Mouse (Mus musculus) activated CD4-positive, CD25-positive, alpha-beta regulatory T cell (primary cell): ENCODE data around the gene Eya3. TPM values are rescaled to one million over a fixed set of nuclear protein-coding genes. Genes with fewer than 3 reads are reported as not detected.

Source experiments
- polyA plus RNA-seq, 2 experiments: library from polyadenylated mRNA; unstranded; fragments of 100-300 nt; shearing (Covaris generic); gene quantifications; one replicate each; pipeline ENCODE4 v1.2.1; 2017

Eya3 gene
- polyA plus RNA-seq = 10 to 100 TPM; 23.2 to 39.6 TPM

GRCm38 (mm10) chr4:132638461-132639190, at the start of gene Eya3:
Gene Eya3 (plus strand): TSS chr4:132638987.

DNA sequence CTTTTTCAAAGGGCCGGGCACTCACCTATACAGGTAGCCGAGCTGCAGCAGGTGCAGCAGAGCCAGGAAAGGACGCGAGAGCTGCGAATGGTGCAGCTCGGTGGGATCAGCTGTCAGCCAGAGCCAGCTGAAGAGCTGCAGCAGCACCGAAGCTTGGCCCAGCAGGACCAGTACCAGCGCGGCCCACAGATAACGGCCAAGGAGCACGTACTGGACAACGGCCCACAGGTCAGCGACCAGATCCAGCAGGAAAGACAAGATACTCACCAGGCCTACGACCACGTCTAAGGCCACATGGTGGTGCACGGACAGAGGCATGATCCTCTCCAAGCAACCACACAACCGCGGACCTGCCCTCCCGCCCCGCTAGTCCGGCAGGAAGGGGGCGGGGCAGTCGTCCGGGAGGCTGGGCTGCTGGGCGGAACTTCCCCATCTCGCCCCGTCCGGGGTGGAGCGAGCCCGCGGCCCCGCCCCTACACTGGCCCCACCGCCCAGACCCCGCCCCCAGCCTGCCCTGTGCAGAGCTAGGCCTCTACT, 93.4 kb downstream of the Eya3 start, which contains the start of gene Xkr8:
Gene Xkr8, minus strand, starts transcription at position 399 of the 537 bp plus-strand sequence.

GRCm38 (mm10) chr4:132756974-132757373, 118.2 kb downstream of the Eya3 start, which contains the start of gene Smpdl3b:
Gene Smpdl3b (minus strand): TSS chr4:132757252.

GRCm38 (mm10) chr4:132767914-132768876, 129.4 kb downstream of the Eya3 start, which contains the start of gene Rpa2:
Gene Rpa2 (plus strand): TSS chr4:132768332.

Other genes with a start within 250 kb of the Eya3 start
- gene Phactr4, start 216.5 kb upstream of the Eya3 start, polyA plus RNA-seq = 1 to 10 TPM; 2.7 to 4.4 TPM
- 10 to 100 TPM; 20.6 to 21.7 TPM for gene Med18, start 175.1 kb upstream of the Eya3 start, polyA plus RNA-seq
- 10 to 100 TPM in 1 of 2 experiments, 1 to 10 TPM in 1; 3.0 to 13.9 TPM for gene Sesn2, start 128.5 kb upstream of the Eya3 start, polyA plus RNA-seq
- 100 to 1,000 TPM; 201 to 250 TPM for gene Atpif1, start 105.3 kb upstream of the Eya3 start, polyA plus RNA-seq
- 100 to 1,000 TPM; 211 to 287 TPM for gene Dnajc8, start 103.4 kb upstream of the Eya3 start, polyA plus RNA-seq
- gene Ptafr, start 74.9 kb upstream of the Eya3 start, polyA plus RNA-seq = 1 to 10 TPM in 1 of 2 experiments, under 1 TPM in 1; 0.23 to 1.5 TPM
- 1 to 10 TPM; 3.4 to 4.8 TPM for gene Xkr8, start 93.6 kb downstream of the Eya3 start, polyA plus RNA-seq
- 1 to 10 TPM; 4.3 to 5.4 TPM for gene Smpdl3b, start 118.3 kb downstream of the Eya3 start, polyA plus RNA-seq
- gene Rpa2, start 129.3 kb downstream of the Eya3 start, polyA plus RNA-seq = 10 to 100 TPM; 69.5 to 84.9 TPM
- 1 to 10 TPM; 4.6 to 8.2 TPM for gene Themis2, start 157.4 kb downstream of the Eya3 start, polyA plus RNA-seq
- 10 to 100 TPM; 57.2 to 58.3 TPM for gene Ppp1r8, start 204.2 kb downstream of the Eya3 start, polyA plus RNA-seq
- 10 to 100 TPM; 31.3 to 33.0 TPM for gene Stx12, start 245.5 kb downstream of the Eya3 start, polyA plus RNA-seq